Mouse (Mus musculus) midbrain, embryonic 16.5 days (tissue): ENCODE results near the gene Slc39a2. TPM values are rescaled to one million over a fixed set of nuclear protein-coding genes. Genes with fewer than 3 reads are reported as not detected.

ENCODE experiments used
- ATAC-seq: fragments of 200-750 bp; cut with Nextera tagmentation; 2 replicates; pipeline ENCODE4 v1.8.0; 2017; ENCODE audit warnings: moderate TSS enrichment
- H3K27ac ChIP-seq: fragments of 300-500 bp; sonication (generic); 2 replicates; pipeline ENCODE4 v1.5.1; 2014; ENCODE audit warnings: mild to moderate bottlenecking, low read length, mixed read lengths
- H3K27me3 ChIP-seq: fragments of 300-500 bp; sonication (generic); 2 replicates; pipeline ENCODE4 v1.6.1; 2014; ENCODE audit warnings: low read depth, low read length, mixed read lengths; ENCODE audit not compliant: control insufficient read depth, insufficient read depth
- H3K36me3 ChIP-seq: fragments of 300-500 bp; sonication (generic); 2 replicates; pipeline ENCODE4 v1.6.1; 2014; ENCODE audit warnings: mild to moderate bottlenecking, low read length, moderate library complexity, mixed read lengths; ENCODE audit not compliant: control insufficient read depth, insufficient read depth
- H3K4me1 ChIP-seq: fragments of 300-500 bp; sonication (generic); 2 replicates; pipeline ENCODE4 v1.6.1; 2014; ENCODE audit warnings: mild to moderate bottlenecking, low read length, mixed read lengths; ENCODE audit not compliant: control insufficient read depth, insufficient read depth
- H3K4me2 ChIP-seq: fragments of 300-500 bp; sonication (generic); 2 replicates; pipeline ENCODE4 v1.6.1; 2014; ENCODE audit warnings: mild to moderate bottlenecking, low read length, mixed read lengths
- H3K4me3 ChIP-seq: fragments of 300-500 bp; sonication (generic); 2 replicates; pipeline ENCODE4 v1.5.1; 2014; ENCODE audit warnings: low read depth, mild to moderate bottlenecking, low read length, moderate library complexity, mixed read lengths
- H3K9ac ChIP-seq: fragments of 300-500 bp; sonication (generic); 2 replicates; pipeline ENCODE4 v1.6.1; 2014; ENCODE audit warnings: low read depth, low read length, mixed read lengths
- H3K9me3 ChIP-seq: fragments of 300-500 bp; sonication (generic); replicated peaks from 2 replicates; pipeline ENCODE4 v1.6.1; 2014; ENCODE audit warnings: mild to moderate bottlenecking, low read length, mixed read lengths; ENCODE audit not compliant: control insufficient read depth, poor library complexity, severe bottlenecking
- WGBS: fragments of 180-500 bp; shearing (Covaris S2); extraction: QIAGEN DNeasy Blood & Tissue Kit; methylation state at CpG from one replicate; pipeline ENCODE4 v1.1.7; 2014; 5-methylcytosine and 5-hydroxymethylcytosine counted together
- polyA plus RNA-seq: library from polyadenylated mRNA; unstranded; fragments of >200 nt; fragmentation: Nextera tagmentation; extraction: Ambion mirVana; gene quantifications from 2 replicates; pipeline ENCODE4 v1.2.1, GENCODE M21; 2015

Gene Slc39a2
- polyA plus RNA-seq, 1 experiment from 2014 or later: 2.2 TPM

DNA sequence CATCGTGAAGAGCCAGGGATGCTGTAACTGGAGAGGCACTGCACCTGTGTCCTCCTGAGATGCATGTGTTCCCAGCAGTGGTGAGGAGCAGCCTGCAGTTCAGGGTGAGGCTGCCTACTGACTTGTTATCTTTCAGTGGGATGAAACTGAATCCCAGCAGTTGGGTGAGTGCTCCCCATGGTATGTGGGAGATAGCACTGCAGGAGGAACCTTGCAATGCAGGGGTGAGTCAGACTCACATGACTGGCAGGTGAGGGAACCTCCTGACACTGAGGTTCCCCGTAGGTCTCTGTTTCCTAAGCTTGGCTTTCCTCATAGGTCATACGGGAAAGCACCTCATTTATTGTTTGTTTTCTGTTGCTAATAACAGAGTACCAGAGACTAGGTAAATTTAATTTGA is 15.2 kb upstream of the Slc39a2 start:
- Histone ChIP-seq H3K4me2 (no peak overlapping the region), H3K4me1 (no peaks in the 10 kb centered on the region), H3K9ac (no peak overlapping the region), H3K4me3 (no peak overlapping the region), H3K36me3 (no peaks in the 10 kb centered on the region), H3K9me3 (no peaks in the 10 kb centered on the region), H3K27ac (no peak overlapping the region), H3K27me3 (no peaks in the 10 kb centered on the region)
- WGBS: 87% methylated on average over 3 of the region's 3 CpGs
- no peak for ATAC-seq

DNA sequence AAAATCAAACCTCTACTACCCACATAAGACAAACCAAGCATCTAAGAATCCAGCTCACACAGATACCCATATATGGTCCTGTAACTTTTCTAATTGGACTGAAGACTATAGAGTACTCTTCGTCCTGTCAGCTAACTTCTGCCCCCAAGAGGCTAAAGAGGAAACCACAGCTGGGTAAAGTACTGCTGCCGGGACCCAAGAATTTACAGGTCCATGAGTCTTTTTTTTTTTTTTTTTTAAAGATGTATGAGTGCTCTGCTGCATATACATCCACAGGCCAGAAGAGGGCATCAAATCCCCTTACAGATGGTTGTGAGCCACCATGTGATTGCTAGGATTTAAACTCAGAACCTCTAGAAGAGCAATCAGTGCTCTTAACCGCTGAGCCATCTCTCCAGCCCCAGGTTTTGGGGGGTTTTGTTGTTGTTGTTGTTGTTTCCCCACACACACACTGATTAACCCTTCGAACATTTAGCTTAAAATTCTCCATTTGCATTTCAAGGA is 9.1 kb upstream of the Slc39a2 start:
- peak overlapping the region; percentile 85 for H3K4me2 ChIP-seq
- no peaks in the 10 kb centered on the region for H3K9me3 ChIP-seq
- peaks cover 13% of the 10 kb centered on the region for H3K36me3 ChIP-seq

DNA sequence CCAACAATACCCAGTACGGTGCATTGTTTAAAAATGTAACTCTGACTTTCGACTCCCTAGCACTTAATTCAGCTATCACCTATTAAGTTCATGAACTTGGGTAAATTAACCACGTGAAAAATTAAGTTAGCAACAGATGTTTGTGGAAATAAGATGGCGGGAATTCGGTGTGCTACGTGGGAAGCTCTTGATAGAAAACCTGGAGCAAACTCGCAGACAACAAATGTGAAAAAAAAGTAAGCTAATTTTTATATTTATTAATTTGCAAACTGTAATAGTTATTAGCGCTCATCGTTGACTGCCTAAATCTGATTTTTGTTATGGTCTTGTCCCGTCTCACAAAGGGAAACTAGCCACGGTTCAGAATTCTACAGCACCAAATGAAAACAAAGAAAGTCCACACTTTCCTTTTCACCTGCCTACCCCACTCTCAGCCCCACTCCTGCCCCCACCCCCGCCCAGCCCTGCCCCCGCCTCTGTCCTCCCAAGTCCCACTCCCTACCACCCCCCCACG is 8.6 kb upstream of the Slc39a2 start:
- ATAC-seq: peak; percentile 46
- H3K9ac ChIP-seq: peak overlapping the region; percentile 85
- peak overlapping the region; percentile 85 for H3K4me2 ChIP-seq
- H3K36me3 ChIP-seq: peaks cover 18% of the 10 kb centered on the region
- peak overlapping the region; percentile 89 for H3K27ac ChIP-seq
- 2% methylated on average over 14 of the region's 14 CpGs for WGBS
- no peaks in the 10 kb centered on the region for H3K9me3 ChIP-seq
- H3K4me1 ChIP-seq: peaks cover 14% of the 10 kb centered on the region
- peak overlapping the region; percentile 80 for H3K4me3 ChIP-seq
- no peaks in the 10 kb centered on the region for H3K27me3 ChIP-seq

More for the DNA sequence above, 9.1 kb upstream of the Slc39a2 start:
- 0% methylated on average over 4 of the region's 4 CpGs for WGBS
- peak overlapping the region; percentile 80 for H3K4me3 ChIP-seq
- peak; percentile 49 for ATAC-seq
- peak overlapping the region; percentile 89 for H3K27ac ChIP-seq
- H3K9ac ChIP-seq: 0 out of 2 replicates have a peak overlapping the region, but pooled peaks have one; percentile 85
- peaks cover 14% of the 10 kb centered on the region for H3K4me1 ChIP-seq
- no peaks in the 10 kb centered on the region for H3K27me3 ChIP-seq

DNA sequence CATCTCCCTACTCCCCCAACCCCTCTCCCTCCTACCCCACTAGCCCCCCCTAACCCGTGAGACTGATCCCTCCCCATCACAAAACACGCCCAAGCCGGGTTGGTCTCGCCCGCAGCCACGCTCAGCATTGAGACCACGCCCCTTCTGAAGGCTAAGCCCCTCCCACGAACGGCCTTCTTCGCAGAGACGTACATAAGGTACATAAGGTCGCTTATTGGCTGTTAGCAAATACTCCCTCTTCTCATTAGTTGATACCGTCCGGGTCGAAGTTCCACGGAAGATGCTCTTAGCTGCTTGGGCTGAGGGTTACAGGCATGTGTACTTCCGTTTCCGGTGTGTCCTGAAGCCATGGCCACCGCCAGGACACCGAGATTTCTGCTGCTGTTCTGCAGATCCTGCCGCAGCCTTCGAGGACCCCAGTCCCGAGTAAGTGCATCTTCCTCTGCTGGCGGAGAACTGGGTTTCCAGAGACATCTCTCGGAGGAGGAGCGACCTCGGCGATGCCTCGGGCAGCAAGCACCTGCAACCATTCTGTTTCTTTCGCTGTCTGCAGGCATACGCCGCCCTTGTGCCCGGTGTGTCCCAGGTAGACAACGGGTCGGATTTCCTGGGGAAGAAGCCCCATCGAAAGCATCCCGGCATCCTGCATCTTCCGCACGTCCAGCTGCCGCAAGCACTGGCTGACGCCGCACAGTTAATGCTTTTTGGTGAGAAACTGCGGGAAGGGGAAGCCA is 7.9 kb upstream of the Slc39a2 start, which contains the start of gene Mettl17:
TSS of gene Mettl17 (plus strand) at position 245 of the 734 bp plus-strand sequence.
- peak within 1 kb of the TSS; percentile 85 for H3K9ac ChIP-seq
- H3K4me3 ChIP-seq: peak within 1 kb of the TSS; percentile 80
- H3K36me3 ChIP-seq: peaks cover 25% of the 10 kb centered on the region
- H3K27me3 ChIP-seq: no peaks in the 10 kb centered on the region
- H3K9me3 ChIP-seq: no peaks in the 10 kb centered on the region
- ATAC-seq: peak; percentile 99
- under 1% methylated on average over 43 of the region's 43 CpGs for WGBS
- H3K4me2 ChIP-seq: peak within 1 kb of the TSS; percentile 85
- H3K4me1 ChIP-seq: peaks cover 14% of the 10 kb centered on the region
- H3K27ac ChIP-seq: peak within 1 kb of the TSS; percentile 89

DNA sequence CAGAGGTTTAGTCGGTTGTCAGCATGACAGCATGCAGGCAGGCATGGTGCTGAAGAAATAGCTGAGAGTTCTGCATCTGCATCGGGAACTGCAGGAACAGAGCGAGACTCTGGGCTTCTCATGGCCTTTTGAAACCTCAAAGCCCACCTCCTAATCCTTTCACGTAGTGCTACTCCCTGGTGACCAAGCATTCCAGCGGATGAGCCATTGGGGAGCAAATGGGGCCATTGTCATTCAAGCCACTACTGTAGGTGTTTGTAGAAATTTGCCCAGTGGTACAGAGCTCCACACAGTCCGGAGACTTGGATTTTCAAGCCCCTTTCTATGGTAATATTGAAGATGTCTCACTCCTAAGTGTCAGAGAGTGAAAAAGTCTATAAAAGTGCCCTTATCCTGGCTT is 6.6 kb upstream of the Slc39a2 start:
- Histone ChIP-seq H3K9me3 (no peaks in the 10 kb centered on the region), H3K4me2 (peak overlapping the region; percentile 85), H3K27ac (no peak overlapping the region), H3K27me3 (no peaks in the 10 kb centered on the region), H3K9ac (no peak overlapping the region), H3K36me3 (peaks cover 35% of the 10 kb centered on the region), H3K4me1 (peaks cover 14% of the 10 kb centered on the region), H3K4me3 (peak overlapping the region; percentile 80)
- 36% methylated on average over 6 of the region's 6 CpGs for WGBS
- ATAC-seq: no peak

DNA sequence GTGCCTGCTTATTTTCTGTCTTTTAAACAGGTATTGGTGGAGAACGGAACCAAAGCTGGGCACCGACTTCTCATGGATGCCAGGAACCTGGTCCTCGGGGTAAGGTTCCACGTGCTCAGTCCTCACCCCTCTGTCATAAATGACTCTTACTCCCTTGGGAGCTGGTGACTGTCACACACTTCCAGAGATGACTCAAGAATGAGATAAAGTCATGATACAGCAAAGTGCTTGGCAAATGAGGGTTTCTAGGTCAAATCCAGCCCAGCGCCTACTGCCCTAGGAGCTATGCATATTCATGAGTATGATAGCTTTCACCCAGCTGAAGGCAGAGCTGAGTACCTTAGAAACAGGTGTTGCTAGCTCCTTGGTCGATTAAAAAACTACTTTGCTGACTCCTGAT is 2.9 kb upstream of the Slc39a2 start:
- no peak overlapping the region for H3K9ac ChIP-seq
- H3K4me1 ChIP-seq: peaks cover 14% of the 10 kb centered on the region
- H3K9me3 ChIP-seq: no peaks in the 10 kb centered on the region
- peaks cover 50% of the 10 kb centered on the region for H3K36me3 ChIP-seq
- H3K4me3 ChIP-seq: no peak overlapping the region
- WGBS: 90% methylated on average over 6 of the region's 6 CpGs
- H3K4me2 ChIP-seq: no peak overlapping the region
- no peaks in the 10 kb centered on the region for H3K27me3 ChIP-seq
- no peak overlapping the region for H3K27ac ChIP-seq
- ATAC-seq: no peak

DNA sequence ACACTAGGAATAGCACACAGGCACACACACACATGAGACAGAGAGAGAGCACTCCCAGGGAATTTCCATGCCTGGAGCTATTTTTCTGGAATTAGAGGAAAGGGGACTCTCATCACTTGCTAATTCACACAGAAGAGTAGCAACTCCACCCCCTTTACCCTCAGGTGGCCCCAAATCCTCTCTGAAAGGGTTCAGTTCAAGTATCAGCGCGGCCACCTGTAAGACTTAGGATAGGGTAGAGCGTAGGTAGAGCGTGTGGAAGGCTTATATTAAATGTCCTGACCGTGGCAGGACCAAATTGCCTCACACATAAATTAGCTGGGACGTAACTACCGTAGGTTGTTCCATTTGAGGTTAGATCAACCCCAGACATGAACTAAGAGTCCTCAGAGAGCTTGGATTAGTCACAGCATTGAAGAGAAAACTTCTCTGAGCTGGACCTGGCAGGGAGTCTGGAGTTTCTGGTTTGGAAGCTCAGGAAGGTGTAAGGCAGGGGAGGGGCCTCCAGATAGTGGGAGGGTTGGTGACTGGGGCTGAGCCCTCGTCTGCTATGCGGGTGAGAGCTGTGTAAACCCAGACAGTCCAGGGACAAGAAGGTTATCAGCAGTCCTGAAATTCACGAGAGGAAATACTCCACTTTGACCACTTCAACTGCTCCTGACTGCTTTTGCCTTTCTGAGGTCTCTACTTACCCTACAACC is 555 bp downstream of the Slc39a2 start:
- Histone ChIP-seq H3K27me3 (no peaks in the 10 kb centered on the region), H3K9ac (no peak overlapping the region), H3K4me2 (no peak overlapping the region), H3K36me3 (peaks cover 41% of the 10 kb centered on the region), H3K9me3 (no peaks in the 10 kb centered on the region), H3K27ac (no peak overlapping the region), H3K4me1 (no peaks in the 10 kb centered on the region), H3K4me3 (no peak overlapping the region)
- 0 out of 2 replicates have a peak, but pooled peaks have one; percentile 41 for ATAC-seq
- 28% methylated on average over 10 of the region's 10 CpGs for WGBS

DNA sequence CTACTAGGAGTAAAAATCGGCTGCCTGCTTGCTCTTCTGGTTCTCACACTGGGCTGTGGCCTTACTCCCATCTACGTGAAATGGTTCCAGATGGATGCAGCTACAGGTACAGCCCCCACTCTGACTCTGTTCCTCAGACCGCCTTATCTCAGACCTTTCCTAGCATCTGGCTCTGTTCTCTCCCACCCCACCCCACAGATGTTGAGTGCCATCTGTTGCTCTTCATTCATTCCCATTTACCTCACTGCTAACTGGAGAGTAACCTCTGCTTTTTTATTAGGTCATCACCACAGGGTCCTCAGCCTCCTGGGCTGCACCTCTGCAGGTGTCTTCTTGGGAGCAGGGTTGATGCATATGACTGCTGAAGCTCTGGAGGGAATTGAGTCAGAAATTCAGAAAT is 1.1 kb downstream of the Slc39a2 start:
- Histone ChIP-seq H3K9me3 (no peaks in the 10 kb centered on the region), H3K36me3 (peaks cover 38% of the 10 kb centered on the region), H3K9ac (no peak overlapping the region), H3K4me1 (no peaks in the 10 kb centered on the region), H3K27ac (no peak overlapping the region), H3K27me3 (no peaks in the 10 kb centered on the region), H3K4me3 (no peak overlapping the region), H3K4me2 (no peak overlapping the region)
- no peak; the same call in 1 of the 2 replicates for ATAC-seq
- WGBS: 72% methylated on average over 3 of the region's 3 CpGs

DNA sequence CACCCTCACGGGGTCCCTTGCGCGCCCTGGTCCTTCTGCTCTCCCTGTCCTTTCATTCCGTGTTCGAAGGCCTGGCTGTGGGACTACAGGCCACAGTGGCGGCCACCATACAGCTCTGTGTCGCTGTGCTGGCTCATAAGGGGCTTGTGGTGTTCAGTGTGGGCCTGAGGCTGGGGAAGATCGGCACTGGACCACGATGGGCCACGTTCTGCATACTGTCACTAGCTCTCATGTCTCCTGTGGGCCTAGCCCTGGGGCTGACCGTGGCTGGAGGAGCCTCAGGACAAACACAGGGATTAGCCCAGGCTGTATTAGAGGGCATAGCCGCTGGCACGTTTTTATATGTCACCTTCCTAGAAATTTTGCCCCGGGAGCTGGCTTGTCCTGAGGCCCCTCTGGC is 2.4 kb downstream of the Slc39a2 start:
- Histone ChIP-seq H3K4me3 (no peak overlapping the region), H3K36me3 (peaks cover 26% of the 10 kb centered on the region), H3K9ac (no peak overlapping the region), H3K9me3 (no peaks in the 10 kb centered on the region), H3K27me3 (no peaks in the 10 kb centered on the region), H3K4me2 (no peak overlapping the region), H3K27ac (no peak overlapping the region), H3K4me1 (no peaks in the 10 kb centered on the region)
- ATAC-seq: no peak
- WGBS: 77% methylated on average over 14 of the region's 14 CpGs
